Mouse (Mus musculus) thymus, adult 2 months (tissue): ENCODE measurements around the gene Ptprj.

ENCODE experiments used
- CTCF ChIP-seq: fragments of 200-500 bp; IDR thresholded peaks from 2 replicates; pipeline ENCODE4 v1.5.1; 2012; ENCODE audit warnings: mild to moderate bottlenecking, control low read depth, low read length, moderate library complexity, borderline replicate concordance; ENCODE audit not compliant: control insufficient read depth, poor library complexity, insufficient read depth; ENCODE audit errors: extremely low read depth
- POLR2A ChIP-seq: fragments of 200-500 bp; IDR thresholded peaks from 2 replicates; pipeline ENCODE4 v1.6.1; 2012; ENCODE audit warnings: mild to moderate bottlenecking, low read length, control low read depth, moderate library complexity; ENCODE audit not compliant: control insufficient read depth, poor library complexity, insufficient read depth; ENCODE audit errors: extremely low read depth

DNA sequence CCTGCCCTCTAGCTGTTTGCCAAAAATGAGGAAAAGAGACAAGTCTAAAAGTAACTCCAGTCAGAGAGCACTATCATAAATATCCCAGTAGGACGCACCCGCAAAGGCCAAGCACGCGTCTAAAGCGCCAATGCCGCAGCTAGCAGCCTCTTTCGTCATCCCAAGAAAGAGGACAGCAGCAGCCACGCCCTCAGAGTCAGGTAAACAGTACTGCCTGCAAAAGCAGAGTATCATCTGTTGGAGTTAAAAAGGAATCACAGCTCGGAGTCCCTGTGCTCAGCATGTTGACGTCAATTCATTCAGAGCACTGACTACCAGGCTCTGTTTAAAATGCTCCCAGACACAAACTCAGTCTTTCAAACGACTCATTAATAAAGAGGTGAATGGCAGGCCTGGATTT is 104.1 kb downstream of the Ptprj start:
- TF ChIP-seq POLR2A: no peak
- no peak for TF ChIP-seq CTCF
